ENCODE assay signal across 16 mouse cellular contexts in the genomic region with DNA sequence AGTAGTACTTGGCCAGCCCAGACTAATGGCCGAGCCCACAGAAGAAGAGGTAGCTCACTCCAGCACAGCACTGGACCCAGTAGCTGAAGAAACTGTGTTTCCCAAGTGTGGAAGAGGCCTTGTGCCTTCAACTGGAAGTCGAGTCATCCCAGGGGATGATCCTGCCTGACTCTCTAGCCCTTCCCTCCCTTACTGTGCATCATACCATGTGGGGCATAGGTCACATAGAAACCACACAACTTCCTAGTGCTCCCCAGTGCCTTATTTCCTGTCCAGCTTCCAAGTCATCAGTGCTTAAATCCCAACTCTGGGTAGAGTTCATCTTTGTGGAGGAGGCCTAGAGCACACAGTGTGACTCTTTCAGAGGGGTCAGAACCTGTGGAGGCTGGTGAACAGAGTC.
"Had no signal": no experiment of that assay in that cellular context is flagged by ENCODE, and none has a peak within 500 bp of the region (broad histone marks: within the 10 kb centered on the region; RNA-seq: fewer than 3 reads in every experiment).

No protein-coding gene starts in this region.

- H3K4me2 ChIP-seq: intestine, embryonic 15.5 days; kidney, embryonic 15.5 days; limb, embryonic 15.5 days; liver, embryonic 13.5 days; lung, embryonic 15.5 days; midbrain, embryonic 13.5 days; neural tube, embryonic 12.5 days had no signal

- H3K27ac ChIP-seq: intestine, embryonic 15.5 days; kidney, embryonic 15.5 days; limb, embryonic 15.5 days; liver, embryonic 13.5 days; lung, embryonic 15.5 days; macrophage; midbrain, embryonic 13.5 days; neural tube, embryonic 12.5 days; stomach, postnatal 0 days had no signal

- DNase-seq: kidney, adult 18-20 months; kidney, postnatal 25 days; layer of hippocampus, adult 9-11 months; left cerebral cortex, postnatal 4 days; liver, embryonic 13.5 days; liver, postnatal 0 days; lung, postnatal 14 days; thymus, adult 2 months had no signal

- H3K4me1 ChIP-seq: intestine, embryonic 15.5 days; kidney, embryonic 15.5 days; limb, embryonic 15.5 days; liver, embryonic 13.5 days; lung, embryonic 15.5 days; midbrain, embryonic 13.5 days; neural tube, embryonic 12.5 days had no signal

- H3K9ac ChIP-seq: intestine, embryonic 15.5 days; kidney, embryonic 15.5 days; limb, embryonic 15.5 days; liver, embryonic 13.5 days; liver, postnatal 0 days; lung, embryonic 15.5 days; midbrain, embryonic 13.5 days; neural tube, embryonic 12.5 days had no signal

- H3K4me3 ChIP-seq: intestine, embryonic 15.5 days; kidney, embryonic 15.5 days; limb, embryonic 15.5 days; liver, embryonic 13.5 days; lung, embryonic 15.5 days; midbrain, embryonic 13.5 days; neural tube, embryonic 12.5 days had no signal

- H3K9me3 ChIP-seq: intestine, embryonic 15.5 days; kidney, embryonic 15.5 days; limb, embryonic 15.5 days; liver, embryonic 13.5 days; lung, embryonic 15.5 days; midbrain, embryonic 13.5 days; neural tube, embryonic 12.5 days had no signal

- H3K27me3 ChIP-seq: intestine, embryonic 15.5 days; kidney, embryonic 15.5 days; limb, embryonic 15.5 days; liver, embryonic 13.5 days; lung, embryonic 15.5 days; midbrain, embryonic 13.5 days; neural tube, embryonic 12.5 days had no signal

- H3K36me3 ChIP-seq: lung, embryonic 15.5 days had no signal
